Mouse (Mus musculus) heart, postnatal 36 days (tissue): ENCODE results near the gene Hectd2. TPM values are rescaled to one million over a fixed set of nuclear protein-coding genes. Genes with fewer than 3 reads are reported as not detected.

Experiments used
- DNase-seq, 2 experiments: peaks; one replicate each; pipeline ENCODE4 v3.0.0; 2021 to 2022
- intact Hi-C: fragments of 180-260 bp; cut with DNase I; formaldehyde crosslinking; loops from one replicate; pipeline ENCODE4 v1.15.1; 2025
- total RNA-seq, 2 experiments: library from RNA; stranded (reverse); gene quantifications; 2 replicates each; pipeline ENCODE4 v1.2.3; 2021

Hectd2 gene
- total RNA-seq, 2 experiments from 2014 or later: 1.6 to 2.5 TPM

DNA sequence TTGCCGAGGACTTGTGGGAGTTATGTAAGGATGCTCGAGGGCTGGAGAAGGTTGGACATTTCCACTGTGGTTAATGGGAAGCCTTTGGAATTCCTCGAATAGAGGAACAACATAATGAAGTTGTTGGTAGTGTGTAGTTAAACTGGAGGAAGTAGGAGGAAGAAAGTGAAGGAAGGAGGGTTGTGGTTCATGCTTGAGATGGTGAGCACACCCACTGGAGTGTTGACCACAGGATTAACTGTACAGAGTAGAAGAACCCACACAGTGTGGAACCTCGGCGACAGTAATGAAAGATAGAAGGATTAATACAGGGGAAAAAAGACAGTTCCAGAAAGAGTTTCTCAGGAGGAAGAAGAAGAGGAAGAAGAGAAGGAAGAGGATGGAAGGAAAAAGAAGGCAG, 4.9 kb downstream of the Hectd2 start:
- DNase-seq: no peak
- intact Hi-C loops: no loop called here

DNA sequence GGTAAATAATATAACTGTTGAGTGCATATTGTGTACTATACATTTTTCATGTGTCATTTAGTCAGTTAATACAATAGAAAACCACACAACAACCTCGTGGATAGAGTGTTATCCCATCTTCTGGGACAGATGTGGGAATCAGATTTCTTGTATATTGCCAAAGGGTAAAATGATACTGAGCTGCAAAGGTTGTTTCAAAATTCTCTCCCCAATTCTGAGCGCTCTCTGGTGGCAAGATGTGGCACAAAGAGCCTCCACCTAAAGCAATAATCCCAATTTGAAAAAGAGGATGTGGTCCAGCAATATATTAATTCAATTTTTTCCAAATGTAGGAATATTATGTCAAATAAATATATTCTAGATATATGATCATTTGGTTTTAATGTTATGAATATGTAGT, 5.7 kb downstream of the Hectd2 start:
- DNase-seq: no peak
- intact Hi-C loops: no loop called here

DNA sequence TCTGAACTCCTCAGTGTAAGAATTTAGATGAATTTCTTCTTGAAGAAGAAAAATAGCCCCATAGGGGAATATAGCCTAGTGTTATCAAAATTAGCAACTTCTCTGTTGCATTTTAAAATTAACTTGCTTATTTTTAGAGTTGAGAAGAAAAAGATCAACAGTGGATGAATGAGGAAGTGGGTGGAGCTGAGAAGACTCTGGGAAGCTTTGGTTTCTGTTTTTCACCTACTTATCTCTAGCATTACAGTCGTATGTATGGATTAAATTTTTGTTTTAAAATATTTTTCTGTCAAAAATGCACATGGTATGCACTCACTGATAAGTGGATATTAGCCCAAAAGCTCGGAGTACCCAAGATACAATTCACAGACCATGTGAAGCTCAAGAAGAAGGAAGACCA, 6.7 kb downstream of the Hectd2 start:
- intact Hi-C loops: no loop called here
- DNase-seq: no peak

DNA sequence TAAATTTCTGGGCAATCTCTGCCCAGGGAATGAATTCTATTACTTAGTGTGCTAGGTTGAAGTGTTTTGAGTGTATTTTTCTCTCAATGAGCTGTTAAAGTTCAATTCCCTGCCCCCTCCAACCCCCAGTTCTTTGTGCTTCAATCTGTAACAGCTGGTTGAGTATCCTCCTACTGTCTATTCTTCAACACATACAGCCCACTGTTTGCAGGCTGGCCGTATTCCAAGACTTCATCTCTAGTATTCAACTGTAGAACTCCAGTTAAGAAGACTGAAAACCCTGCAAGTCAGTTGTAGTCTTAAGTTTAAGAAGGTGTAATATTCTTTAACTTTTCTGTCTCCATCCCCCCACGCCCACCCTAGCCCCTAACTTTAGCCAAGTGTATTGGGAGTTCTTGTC, 10.0 kb downstream of the Hectd2 start:
- DNase-seq: no peak

DNA sequence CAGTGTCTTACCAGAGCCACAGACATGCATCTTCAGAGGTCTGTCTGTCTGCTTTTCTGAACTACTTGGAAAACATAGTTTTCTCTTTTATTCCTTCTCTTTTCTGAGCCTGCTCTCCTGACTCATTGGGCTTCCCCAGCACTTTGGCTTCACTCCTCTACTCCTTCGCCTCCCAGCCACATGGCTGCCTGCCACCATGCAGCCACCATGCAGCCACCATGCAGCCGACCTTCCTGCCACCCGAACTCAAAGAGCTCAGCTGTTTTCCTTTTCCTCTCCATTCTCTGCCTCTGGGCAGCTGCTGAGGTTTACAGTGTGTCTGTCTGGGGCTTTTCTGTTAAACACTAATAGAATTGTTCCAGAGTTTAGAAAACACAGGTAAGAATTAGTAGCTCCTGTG, 19.5 kb downstream of the Hectd2 start:
- intact Hi-C loops: no loop called here
- no peak for DNase-seq

More for the DNA sequence above, 10.0 kb downstream of the Hectd2 start:
- intact Hi-C loops: no loop called here

DNA sequence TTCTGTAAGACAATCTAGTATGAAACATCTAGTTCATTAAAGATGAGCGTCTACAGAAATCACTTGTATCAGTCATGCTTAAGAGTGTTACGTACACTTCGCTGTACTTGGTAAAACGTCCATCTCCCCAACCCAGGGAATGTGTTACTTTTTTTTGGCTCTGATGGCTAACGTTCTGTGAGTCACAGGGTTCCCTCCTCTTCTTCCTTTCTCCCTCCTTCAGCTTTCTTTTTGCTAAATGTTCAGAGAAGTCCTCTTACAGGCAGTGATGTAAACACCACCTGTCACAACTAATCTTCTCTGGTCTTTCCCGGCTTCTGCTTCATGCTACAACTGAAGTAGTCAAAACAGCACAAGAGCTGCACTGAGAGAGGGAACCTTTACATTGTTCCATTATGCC, 20.7 kb downstream of the Hectd2 start:
- no peak for DNase-seq
- intact Hi-C loops: no loop called here

DNA sequence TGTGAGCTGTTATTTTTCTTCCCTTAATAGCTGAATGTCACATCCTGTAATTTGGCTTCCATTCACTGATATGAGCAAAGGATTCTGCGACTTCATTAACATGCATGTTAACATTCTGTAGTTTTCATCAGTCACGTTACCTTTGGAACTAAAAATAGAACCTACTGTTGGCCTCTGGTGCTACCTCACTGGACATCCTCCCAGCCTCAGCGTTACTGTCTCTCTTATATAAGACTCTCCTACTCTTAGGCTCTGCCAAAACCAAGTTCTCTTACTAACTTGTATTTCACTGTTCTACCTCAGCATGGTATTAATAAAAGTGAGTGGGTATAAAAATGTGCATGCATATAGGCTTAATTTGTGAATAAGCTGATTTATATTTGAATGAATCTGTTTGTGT, 26.4 kb downstream of the Hectd2 start:
- DNase-seq: no peak
- intact Hi-C loops: no loop called here

DNA sequence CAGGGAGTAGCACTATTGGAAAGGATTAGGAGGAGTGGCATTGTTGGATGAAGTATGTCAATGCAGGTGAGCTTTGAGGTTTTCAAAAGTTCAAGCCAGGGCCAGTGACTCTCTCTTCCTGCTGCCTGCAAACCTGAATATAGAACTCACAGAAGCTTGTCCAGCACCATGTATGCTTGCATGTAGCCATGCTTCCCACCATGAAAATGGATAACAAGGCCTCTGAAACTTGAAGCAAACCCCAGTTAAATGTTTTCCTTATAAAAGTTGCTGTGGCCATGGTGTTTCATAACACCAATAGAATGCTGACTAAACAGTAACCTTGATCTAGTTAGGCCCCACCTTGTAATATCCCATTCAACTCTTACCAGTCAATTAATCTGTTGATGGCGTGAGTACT, 27.7 kb downstream of the Hectd2 start:
- DNase-seq: no peak
- intact Hi-C loops: no loop called here

DNA sequence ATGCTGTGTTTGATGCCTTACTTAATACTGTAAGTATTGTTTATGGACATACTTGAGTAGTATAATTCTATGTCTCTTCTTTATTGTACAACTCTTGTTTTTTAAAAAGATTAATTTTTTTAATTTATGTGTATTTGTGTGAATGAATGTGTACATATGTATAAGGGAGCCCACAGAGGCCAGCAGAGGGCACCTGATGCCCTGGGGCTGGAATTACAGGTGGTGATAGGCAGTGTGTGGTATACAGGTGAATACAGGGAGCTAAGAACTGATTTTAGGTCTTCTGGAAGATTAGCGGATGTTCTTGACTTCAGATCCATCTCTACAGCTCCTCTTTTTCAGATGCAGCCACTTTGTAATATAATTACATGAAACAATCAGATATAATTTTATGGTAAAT, 31.1 kb downstream of the Hectd2 start:
- DNase-seq: no peak
- intact Hi-C loops: no loop called here

DNA sequence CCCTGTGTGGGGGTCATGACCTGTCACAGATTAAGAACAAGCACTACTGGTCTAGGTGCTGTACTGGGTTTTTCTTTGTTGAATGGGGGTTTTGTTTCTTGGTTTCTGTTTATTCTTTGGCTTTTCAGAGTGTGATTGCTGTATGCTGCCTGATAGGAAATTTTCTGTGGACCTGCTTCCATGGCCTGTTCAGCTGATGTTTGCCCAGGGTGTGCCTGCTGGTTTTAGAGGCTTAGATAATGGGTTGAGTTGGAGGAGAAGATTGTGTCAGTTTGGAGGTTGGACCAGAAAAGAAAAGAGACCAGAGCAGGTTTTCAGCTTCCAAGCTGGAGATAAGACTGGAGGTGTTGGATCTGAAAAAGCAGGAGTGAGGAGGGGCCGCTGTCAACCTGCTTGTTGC, 40.0 kb downstream of the Hectd2 start:
- intact Hi-C loops: no loop called here
- no peak for DNase-seq

DNA sequence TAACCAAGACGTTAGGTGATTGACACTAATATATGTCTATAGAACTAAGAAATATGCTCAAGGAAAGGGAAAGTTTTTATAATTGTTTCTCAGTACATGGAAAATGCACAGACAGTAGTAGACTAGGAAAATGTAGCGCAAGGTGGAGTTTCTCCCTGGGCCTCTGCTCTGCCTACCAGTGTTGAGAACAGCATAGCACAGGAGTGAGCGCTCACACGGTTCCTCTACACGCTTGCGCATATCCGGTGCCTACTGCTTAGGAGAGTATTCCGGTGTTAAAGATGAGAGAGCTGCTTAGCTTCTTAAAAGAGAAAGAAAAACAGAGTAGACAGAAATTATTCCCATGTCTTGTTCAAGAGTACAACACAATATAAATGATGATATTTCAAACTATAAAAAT, 47.4 kb downstream of the Hectd2 start:
- DNase-seq: no peak
- intact Hi-C loops: no loop called here

DNA sequence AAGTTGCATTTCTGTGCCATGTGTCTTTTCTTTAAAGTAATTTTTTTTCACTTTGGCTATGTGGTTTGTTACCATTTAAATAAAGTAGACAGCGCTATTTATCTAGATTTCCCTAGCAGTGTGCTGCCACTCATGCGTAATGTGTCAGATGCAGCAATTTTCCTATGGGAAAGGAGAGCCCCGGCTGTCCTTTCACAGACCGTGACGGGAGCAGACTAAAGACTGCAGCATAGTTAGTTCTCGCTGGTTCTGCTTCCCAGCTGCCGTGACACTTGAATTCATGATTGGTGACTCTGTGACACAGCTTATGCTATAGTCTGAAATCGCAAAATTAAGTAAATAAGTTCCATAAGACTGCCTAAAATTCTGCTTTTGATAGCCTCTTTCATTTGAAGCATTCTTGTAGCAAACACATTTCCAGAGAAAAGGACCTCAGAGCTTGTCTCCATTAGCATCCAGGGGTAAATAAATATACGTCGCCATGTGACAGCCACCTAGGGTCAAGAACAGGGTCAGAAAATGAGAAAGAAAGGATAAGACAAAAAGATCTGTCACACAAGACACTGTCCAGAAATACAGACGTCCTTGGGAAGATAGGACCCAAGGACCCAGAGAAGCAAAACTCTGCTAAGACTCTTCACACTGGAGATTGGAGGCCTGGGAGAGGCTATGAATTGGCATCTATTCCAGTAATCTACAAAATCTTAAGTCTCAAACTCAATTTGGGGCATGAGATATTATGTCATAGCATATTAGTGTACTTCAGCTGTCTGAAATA, 48.3 kb downstream of the Hectd2 start:
- DNase-seq: no peak
- intact Hi-C loops: no loop called here

DNA sequence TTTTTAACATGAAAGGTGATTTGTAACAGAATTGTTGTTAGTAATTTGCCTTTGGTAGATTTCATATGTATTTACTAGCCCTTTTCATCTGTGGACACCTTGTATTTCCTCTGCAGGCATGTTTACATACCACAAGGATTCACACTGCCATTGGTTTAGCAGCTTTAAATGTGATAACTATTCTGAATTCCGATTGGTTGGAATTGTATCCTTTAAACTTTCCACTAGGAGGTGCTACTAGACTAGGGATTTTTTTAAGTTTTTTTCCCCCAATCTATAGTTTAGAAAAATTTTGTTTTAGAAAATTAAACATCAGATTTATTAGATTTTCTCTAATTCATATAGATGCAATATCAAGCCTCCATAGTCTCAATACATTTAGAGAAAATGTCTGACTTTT, 51.8 kb downstream of the Hectd2 start:
- intact Hi-C loops: loop anchor here (1.0 to 5.0 kb wide), 4 partner anchors 61 to 311 kb away; partner anchors contain the start of gene Fgfbp3
- DNase-seq: no peak

DNA sequence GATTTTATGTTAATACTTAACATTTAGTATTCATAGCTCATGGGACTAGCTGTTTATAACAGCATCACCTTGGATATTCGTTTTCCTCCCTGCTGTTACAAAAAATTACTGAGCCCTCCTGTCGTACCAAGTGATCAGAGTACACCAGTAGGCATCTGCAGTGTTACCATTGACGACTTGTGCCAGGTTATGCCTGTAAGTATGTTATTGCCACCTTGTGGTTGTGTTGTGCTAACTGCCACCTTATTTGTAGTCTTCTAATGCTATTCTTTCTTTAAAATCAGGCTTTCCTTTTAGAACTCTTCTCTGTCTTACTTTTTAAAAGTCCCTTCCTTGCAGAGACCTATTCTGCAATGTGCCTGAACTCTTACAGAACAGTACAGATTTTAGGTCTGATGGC, 54.8 kb downstream of the Hectd2 start:
- no peak for DNase-seq
- intact Hi-C loops: loop anchor here (5.0 kb wide), 3 partner anchors 58 to 308 kb away; partner anchors contain the start of gene Fgfbp3

DNA sequence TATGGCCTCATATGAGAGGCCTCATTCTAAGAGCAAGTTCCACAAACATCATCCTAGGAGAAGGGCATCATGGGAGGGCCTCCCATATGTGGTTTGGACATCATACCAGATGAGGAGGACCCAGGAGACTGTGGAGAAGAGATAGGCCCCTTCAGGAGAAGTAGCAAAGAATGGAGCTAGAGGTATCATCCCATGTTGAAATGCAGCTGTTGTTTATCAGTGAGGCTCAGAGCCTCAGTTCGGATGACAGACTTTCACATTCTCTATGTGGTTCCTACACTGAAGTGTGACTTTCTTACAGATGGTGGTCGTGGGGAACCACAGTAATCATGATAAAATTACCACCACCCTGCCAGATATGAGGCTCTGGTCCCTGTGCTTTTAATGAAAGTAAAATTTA, 55.9 kb downstream of the Hectd2 start:
- no peak for DNase-seq
- intact Hi-C loops: no loop called here

DNA sequence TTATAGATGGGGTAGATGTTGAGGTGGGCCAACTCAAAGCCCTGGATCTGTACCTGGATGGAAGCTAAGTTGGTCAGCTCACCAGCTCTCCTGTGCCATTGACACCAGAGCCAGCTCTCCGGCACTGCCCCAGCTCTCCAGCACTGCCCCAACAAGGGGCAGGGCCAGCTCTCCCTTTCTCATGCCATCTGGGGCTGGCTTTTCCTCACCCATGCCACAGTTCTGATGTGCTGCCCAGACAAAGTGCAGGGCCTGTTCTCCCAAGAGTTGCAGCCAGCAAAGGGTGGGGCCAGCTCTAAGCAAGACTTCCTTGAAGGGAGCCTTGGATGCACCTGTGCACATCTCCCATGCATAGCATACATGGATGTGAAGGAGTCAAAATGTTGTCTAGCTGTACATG, 71.5 kb downstream of the Hectd2 start:
- intact Hi-C loops: no loop called here
- DNase-seq: no peak

DNA sequence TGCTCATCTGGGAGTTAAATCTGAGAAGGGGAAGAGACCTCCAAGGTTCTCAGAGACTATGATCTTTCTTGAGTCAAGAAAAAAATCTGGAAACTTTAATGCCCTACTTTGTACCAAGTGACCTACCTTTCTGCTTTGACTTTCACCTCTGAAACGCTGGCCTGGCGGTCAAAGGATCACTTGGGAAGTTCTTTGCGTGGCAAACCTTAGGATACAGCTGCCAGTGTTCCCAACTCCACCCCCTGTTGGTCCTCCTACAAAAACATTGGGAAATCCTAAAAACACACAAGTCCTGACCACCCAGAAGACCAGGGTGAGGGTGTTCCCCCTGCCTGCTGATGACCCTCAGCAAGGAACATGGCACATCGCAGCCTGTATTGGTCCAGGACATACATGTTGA, 72.4 kb downstream of the Hectd2 start:
- intact Hi-C loops: no loop called here
- DNase-seq: no peak

DNA sequence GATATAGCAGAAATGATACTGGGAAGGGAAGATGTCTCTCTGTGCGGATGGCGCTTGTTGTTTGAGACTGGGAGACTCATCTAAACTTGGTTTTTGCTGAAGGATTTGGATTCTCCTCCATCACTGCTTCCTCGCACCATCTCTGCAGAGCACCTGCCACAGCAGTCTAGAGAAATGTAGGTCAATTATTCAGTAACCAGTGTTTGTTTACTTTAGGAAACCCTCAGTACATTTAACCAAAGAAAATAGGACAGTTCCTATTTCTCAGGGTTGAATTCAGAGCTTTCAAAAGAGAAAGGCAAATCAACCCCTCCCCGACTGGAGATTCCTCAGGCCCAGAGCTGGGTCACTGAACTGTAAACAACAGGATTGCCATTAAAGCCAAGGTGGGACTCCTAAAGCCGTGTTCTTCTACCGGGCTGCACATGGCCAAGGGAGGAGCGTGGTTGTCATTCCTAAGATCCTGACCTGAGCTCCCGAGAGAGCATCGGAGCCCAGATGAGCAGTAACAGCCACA, 75.0 kb downstream of the Hectd2 start:
- intact Hi-C loops: no loop called here
- no peak for DNase-seq

DNA sequence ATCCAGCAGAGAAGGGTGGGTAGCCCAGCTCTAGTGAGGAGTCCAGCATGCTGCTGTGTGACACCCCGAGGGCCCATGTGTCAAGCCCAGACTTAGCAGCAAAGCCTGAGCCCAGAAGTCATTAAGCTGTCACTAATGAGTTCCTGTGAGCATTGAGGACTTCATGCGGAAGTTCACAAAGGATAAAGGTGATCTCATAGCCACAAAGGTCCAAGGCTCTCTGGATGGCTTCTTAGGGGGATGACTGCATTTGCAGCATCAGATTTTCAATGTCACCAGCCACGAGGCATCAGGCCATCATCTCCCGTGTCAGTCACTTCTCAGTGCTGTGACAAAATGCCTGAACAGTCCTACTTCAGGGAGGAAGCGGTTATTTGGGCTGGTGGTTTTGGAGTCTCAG, 75.9 kb downstream of the Hectd2 start:
- intact Hi-C loops: no loop called here

DNA sequence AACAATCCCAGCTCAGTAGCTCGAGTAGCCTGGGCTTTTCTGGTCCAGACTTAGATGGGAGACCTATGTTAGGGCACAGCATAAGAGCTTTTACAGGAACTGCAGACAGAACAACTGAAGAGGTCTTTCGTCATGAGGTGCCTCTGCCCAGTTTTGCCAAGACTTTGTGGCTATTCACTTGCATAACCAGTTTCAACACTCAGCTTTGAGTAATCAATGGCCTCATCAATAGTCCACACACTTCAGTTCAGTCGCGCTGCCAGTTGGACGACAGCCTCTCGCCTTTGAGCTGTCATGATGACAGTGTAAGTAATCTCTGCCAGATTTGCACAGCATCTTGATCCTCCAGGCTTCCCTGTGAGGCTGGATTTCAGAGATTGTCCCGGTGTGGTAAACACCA, 80.3 kb downstream of the Hectd2 start:
- intact Hi-C loops: no loop called here
- DNase-seq: no peak

More for the DNA sequence above, 75.9 kb downstream of the Hectd2 start:
- DNase-seq: no peak

DNA sequence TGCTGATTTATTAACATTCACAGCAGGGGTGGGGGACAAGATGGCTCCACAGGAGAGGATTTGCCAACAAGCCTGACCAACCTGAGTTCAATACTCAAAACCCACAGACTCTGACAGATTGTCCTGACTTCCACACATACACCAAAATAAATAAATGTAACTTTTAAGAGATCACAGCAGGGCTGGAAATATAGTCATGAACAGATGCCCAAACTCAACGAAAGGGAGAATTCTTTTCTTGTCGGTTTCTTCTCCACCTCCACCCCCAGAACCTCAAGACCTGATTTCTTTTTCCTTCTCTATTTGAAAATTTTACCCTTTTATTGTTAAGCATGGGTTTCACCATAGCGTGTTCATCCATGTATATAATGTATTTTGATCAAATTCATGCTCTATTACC, 82.8 kb downstream of the Hectd2 start:
- intact Hi-C loops: no loop called here

DNA sequence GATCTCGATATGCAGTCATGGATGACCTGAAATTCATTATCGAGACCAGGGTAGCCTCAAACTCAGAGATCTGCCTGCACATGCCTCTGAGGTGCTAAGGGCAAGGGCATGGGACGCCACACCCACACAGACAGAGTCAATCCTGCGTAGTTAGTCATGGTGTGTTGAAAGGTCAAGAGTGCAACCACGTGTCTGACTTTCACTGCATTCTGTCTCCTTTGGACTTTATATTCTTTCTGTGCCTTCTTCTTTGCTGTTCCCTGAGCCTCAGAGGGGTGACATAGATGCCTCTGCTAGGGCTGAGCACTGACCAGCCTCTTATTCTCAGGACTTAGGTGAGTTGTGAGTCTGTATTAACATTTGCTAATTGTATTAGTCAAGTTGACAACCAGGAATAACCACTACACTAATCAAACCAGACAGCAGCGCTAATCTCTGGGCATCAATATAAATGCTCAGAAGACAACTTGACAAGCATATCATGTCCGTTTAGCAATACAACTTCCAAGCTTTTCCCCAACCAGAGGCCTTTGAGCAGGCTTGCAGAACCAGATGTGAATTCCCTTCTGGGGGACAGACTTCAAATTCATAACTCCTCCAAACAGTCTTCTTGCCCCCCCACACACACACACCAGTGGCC, 83.6 kb downstream of the Hectd2 start:
- intact Hi-C loops: no loop called here
- no peak for DNase-seq

More for the DNA sequence above, 82.8 kb downstream of the Hectd2 start:
- DNase-seq: no peak
